Mouse (Mus musculus): ENCODE data around the gene H60b. TPM values are rescaled to one million over a fixed set of nuclear protein-coding genes. Genes with fewer than 3 reads are reported as not detected.

Gene H60b
- total RNA-seq, 1 experiment from 2014 or later, result not detected

DNA sequence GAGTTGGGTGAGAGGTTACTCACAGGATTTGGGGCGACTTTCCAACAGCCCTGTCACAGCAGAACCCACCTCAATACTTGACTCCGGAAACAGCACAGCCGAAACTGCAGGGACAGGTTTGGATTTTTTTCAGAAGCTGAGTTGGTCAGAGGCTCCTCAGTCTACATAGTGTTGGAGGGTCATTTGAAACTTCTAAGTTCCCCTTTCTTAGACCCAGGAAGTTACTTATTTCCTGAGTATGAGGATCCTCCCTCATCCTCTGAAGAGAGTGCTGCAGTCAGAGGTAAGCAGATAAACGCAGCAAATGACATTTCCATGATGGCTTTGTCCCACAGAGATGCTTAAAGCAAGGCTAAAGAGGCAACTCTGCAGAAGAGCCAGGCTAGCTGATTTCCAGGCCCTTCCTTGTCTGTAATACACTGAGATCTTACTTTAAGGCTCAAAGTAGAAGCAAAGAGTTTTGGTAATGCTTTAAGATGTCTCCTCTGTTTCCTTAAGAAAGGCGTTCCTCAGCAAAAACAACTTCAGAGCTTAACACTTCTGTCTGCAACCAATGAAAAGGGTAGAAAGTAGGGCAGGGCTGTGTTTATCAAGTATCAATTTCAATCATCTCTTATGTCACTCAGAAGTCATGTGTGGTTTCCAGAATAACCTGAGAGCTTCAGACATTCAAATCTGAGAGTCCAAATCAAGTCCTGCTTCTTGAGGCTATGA is 144.1 kb downstream of the H60b start:
- ATAC-seq (replicated peaks in 1 of 2; ENCODE audit: insufficient read depth in 1 of 2, low FRiP score in 2 of 2, low TSS enrichment in 1 of 2, low read depth in 1 of 2, poor library complexity in 2 of 2, severe bottlenecking in 2 of 2), result peak; percentile 31 to 67

DNA sequence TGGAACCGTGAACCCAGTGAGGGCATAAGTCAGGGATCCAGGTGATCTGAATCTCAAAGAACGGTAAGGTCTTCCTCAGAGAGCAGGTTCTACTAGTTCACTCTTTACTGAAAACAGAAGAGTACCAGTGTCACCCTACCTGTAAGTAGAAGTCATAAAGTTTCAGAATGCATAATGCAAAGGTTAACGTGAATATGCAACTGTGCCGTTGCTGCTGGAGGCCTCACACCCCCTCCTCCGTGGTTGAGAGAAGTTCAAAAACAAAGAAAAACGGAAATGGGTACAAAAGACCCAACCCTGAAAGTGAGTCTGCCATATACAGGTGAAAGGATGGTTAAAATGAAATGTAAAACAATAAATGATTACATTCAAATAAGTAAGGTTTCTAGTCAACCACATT is 145.3 kb downstream of the H60b start:
- no peak for ATAC-seq (replicated peaks in 1 of 2; ENCODE audit: insufficient read depth in 1 of 2, low FRiP score in 2 of 2, low TSS enrichment in 1 of 2, low read depth in 1 of 2, poor library complexity in 2 of 2, severe bottlenecking in 2 of 2)

DNA sequence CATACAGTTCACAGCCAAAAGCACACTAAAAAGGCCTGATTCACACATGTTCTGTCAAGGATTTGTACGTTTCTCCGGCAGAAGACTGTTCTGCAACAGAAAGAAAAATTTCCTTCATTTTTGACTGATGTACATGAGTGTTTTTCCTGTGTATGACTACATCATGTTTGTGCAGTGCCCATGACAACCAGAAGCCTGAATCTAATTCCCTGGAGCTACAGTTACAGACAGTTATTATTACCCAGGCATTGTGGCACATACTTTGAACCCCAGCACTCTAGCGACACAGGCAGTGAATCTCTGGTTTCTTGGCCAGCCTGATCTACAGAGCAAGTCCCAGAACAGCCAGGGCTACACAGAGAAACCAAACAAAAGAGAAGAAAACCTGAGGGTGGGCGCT is 147.4 kb downstream of the H60b start:
- no peak for ATAC-seq (replicated peaks in 1 of 2; ENCODE audit: insufficient read depth in 1 of 2, low FRiP score in 2 of 2, low TSS enrichment in 1 of 2, low read depth in 1 of 2, poor library complexity in 2 of 2, severe bottlenecking in 2 of 2)

DNA sequence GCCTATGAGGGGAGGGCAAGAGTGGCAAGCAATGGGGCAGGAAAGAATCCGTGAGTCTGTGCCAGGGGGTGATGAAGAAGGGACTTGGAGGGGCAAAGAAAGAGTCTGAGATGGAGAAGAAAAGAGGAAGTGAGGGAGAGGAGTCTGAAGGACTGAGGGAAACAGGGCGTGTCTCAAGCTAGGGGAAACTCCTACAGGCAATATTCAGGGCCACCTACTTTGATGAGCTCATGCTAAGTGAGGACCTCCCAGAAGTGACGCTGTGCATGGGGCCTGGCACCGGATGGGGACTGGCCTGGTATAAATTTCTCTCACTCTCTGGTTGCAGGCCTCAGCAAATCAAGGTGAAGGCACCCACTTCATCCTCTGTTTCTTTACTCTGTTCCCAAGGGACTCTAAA is 148.1 kb downstream of the H60b start:
- ATAC-seq (replicated peaks in 1 of 2; ENCODE audit: insufficient read depth in 1 of 2, low FRiP score in 2 of 2, low TSS enrichment in 1 of 2, low read depth in 1 of 2, poor library complexity in 2 of 2, severe bottlenecking in 2 of 2), result peak; percentile 70 to 82

DNA sequence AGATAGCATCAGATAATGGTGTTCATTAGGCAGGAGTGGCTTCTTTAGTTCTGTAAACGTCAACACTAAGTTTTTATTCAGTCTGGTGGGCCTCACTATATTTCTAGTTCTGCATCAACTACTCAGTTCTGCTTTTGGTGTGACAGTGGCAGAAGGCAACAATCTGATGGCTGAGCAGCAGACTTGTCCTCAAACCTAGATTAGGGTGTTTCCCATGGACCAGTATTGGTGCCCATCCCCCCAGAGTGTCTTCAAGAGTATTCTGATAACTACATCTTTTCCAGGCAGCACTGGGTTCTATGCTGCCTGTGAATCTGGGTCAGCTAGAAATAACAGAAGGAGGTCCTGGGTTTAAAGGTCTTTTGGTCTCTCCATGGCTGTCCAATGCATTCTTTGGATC is 149.8 kb downstream of the H60b start:
- no peak for ATAC-seq (replicated peaks in 1 of 2; ENCODE audit: insufficient read depth in 1 of 2, low FRiP score in 2 of 2, low TSS enrichment in 1 of 2, low read depth in 1 of 2, poor library complexity in 2 of 2, severe bottlenecking in 2 of 2)

DNA sequence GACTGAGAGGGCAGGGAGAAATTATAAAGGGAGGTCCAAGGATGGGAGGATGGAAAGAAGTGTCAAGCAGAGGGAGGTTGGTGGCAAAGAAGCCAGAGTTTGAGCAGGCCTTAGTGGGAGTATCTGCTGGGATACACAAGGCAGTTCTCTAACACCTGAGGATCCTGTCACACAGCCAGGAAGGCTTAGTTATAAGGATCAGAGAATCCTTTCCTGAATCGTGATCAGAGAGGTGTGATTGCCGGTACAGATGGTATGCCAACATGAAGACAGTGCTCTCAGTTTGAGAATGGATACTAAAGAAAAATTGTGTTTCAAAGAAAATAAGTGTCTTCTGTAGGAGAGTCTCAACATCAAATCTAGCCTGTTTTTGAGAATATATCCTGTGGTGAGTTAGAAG is 164.5 kb downstream of the H60b start:
- ATAC-seq (replicated peaks in 1 of 2; ENCODE audit: insufficient read depth in 1 of 2, low FRiP score in 2 of 2, low TSS enrichment in 1 of 2, low read depth in 1 of 2, poor library complexity in 2 of 2, severe bottlenecking in 2 of 2), result no peak

Other genes starting within 250 kb of the H60b start
- gene 4930444G20Rik, start 90.5 kb upstream of the H60b start, total RNA-seq (2017), result not detected in 2 replicates
- gene E030030I06Rik, start 9.3 kb upstream of the H60b start, total RNA-seq (2017), result 1.7 and 5.8 TPM in 2 replicates
- not detected in 2 replicates for gene Raet1e, start within 50 bp of the H60b start, total RNA-seq (2017)
- gene Raet1d, start 202.0 kb downstream of the H60b start, total RNA-seq (2017), result not detected in 2 replicates

Data from hematopoietic stem cell, adult 5-6 weeks (primary cell).